Mouse (Mus musculus): Measurements from ENCODE around the gene Edn1. TPM values are rescaled to one million over a fixed set of nuclear protein-coding genes. Genes with fewer than 3 reads are reported as not detected.

The Edn1 gene
- polyA plus RNA-seq, 1 experiment from 2014 or later = 8.2 TPM

DNA sequence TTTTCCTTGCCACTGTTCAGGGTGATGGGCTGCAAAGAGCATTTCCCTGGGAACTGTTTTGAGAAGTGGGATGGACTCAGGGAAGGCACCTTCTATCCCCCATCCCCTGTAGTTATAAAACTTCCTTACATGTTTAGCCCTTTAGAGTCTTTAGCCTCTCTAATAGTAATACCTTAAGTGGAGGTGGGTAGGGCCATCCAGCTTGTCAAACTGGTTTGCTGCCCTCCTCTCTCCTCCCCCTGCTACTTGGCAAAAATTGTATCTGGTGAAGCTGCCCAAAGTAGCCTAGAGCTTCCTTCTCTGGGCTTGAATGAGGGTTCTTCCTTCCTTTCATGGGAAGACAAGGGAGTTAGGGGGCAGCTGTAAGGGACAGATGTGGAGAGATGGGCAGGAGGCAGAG lies 2.5 kb upstream of the Edn1 start:
- Histone ChIP-seq H3K9me3 (replicated peaks) (no peaks in the 10 kb centered on the region), H3K4me1 (replicated peaks) (peaks cover 45% of the 10 kb centered on the region), H3K9ac (no peak overlapping the region), H3K4me2 (no peak overlapping the region), H3K4me3 (no peak overlapping the region), H3K27me3 (no peaks in the 10 kb centered on the region), H3K27ac (peak overlapping the region; percentile 77), H3K36me3 (no peaks in the 10 kb centered on the region)
- no peak for ATAC-seq (replicated peaks; ENCODE audit: insufficient number of reproducible peaks, insufficient read depth, low FRiP score, low read depth)

DNA sequence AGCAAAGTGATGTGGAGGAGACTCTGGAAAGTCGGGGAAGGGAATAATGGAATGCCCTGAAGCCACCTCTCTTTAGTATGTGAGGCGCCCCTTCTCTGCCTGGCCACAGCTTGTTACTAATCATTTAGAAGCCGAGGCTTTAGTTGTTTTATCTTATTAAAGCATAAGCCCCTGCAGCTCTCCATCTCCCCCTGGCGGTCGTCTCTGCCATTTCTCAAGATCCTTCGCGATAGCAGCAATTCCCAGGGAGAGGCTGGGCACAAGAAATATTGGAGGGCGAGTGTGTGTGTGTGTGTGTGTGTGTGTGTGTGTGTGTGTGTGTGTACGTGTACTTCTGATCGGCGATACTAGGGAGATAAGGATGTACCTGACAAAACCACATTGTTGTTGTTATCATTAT lies 709 bp upstream of the Edn1 start:
- H3K9ac ChIP-seq = peak overlapping the region; percentile 60; the same call in 1 of the 2 replicates
- no peak for ATAC-seq (replicated peaks; ENCODE audit: insufficient number of reproducible peaks, insufficient read depth, low FRiP score, low read depth)

DNA sequence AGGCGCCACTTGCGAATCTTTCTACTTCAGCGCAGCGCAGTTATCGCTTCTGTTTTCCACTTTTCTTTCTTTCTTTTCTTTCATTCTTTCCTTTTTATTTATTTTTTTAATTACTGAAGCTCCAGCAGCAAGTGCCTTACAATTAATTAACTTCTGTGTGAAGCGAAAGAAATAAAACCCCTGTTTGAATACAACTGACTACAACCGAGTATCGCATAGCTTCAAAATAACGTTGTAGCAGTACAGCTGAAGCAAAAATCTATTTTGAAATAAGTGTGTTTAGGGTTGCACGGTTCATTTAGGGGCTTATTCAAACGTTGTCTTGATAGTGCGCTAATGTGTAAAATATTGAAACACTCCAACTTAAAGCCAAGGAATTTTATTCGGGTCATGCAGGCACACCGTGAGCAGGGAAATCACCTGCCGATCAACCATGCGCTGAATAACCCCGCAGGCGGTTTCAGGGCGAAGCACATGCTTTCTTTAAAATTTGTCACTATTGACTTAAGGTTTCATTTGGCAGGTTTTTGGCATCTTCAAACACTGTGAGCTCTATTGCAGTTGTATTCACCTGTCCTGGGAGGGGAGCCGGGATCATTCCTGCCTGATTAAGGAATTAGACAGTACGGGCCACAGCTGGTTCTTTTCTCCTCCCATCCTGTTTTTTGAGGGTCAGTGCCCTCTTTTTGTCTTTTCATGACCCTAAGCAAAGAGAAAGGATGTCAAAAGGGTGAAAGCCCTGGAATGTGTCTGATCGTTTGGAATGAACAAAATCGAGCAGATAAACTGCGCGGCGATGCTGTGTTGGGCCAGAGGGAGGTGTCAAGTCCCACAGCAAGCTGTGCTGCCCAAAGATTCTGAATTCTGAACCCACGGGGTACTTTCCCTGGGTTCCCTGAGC lies 935 bp downstream of the Edn1 start:
- Histone ChIP-seq H3K4me2 (peak overlapping the region; percentile 72), H3K9me3 (replicated peaks) (no peaks in the 10 kb centered on the region), H3K4me1 (replicated peaks) (peaks cover 48% of the 10 kb centered on the region), H3K36me3 (peaks cover 17% of the 10 kb centered on the region; the same call in 1 of the 2 replicates), H3K4me3 (peak overlapping the region; percentile 58), H3K27ac (peak overlapping the region; percentile 77), H3K27me3 (no peaks in the 10 kb centered on the region), H3K9ac (peak overlapping the region; percentile 60)
- 14% methylated on average over 27 of the region's 27 CpGs for WGBS
- no peak for ATAC-seq (replicated peaks; ENCODE audit: insufficient number of reproducible peaks, insufficient read depth, low FRiP score, low read depth)

More for the DNA sequence above, 709 bp upstream of the Edn1 start:
- no peaks in the 10 kb centered on the region for H3K27me3 ChIP-seq
- H3K4me1 ChIP-seq (replicated peaks) = peaks cover 52% of the 10 kb centered on the region
- peak overlapping the region; percentile 77 for H3K27ac ChIP-seq
- 5% methylated on average over 11 of the region's 11 CpGs for WGBS
- peak overlapping the region; percentile 72 for H3K4me2 ChIP-seq
- peaks cover 5% of the 10 kb centered on the region; the same call in 1 of the 2 replicates for H3K36me3 ChIP-seq
- no peaks in the 10 kb centered on the region for H3K9me3 ChIP-seq (replicated peaks)
- peak overlapping the region; percentile 58 for H3K4me3 ChIP-seq

DNA sequence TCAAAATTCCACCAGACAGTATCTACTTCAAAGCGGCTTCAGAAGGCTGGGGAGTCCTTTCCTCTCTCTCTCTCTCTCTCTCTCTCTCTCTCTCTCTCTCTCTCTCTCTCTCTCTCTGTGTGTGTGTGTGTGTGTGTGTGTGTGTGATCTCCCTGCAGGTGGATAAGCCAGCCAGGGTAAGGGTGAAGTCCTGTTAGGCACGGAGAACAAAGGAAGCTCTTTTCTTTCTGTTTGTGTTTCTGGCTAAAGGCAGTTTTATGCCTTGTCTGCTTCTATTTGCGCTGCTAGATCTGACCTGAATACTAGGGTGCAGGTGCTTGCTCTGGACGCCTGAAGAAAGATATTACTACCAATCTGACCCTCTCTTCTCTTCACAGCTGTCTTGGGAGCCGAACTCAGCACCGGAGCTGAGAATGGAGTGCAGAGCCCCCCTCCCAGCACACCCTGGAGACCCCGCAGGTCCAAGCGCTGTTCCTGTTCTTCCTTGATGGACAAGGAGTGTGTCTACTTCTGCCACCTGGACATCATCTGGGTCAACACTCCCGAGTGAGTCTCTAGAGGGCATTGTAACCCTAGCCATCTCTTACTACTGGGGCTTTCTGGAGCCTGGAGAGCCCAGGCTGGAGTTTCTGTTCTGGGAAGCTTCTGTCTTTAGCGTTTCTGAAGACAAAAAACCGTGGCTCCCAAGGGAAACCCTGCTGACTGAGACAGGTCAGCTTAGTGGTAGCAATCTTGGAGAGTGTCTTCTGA lies 2.1 kb downstream of the Edn1 start:
- Histone ChIP-seq H3K9me3 (replicated peaks) (no peaks in the 10 kb centered on the region), H3K4me3 (peak overlapping the region; percentile 58), H3K27me3 (no peaks in the 10 kb centered on the region), H3K4me2 (peak overlapping the region; percentile 72), H3K4me1 (replicated peaks) (peaks cover 45% of the 10 kb centered on the region), H3K27ac (peak overlapping the region; percentile 26; the same call in 1 of the 2 replicates), H3K36me3 (peaks cover 17% of the 10 kb centered on the region; the same call in 1 of the 2 replicates), H3K9ac (peak overlapping the region; percentile 60; the same call in 1 of the 2 replicates)
- 34% methylated on average over 11 of the region's 11 CpGs for WGBS
- no peak; the same call in 1 of the 2 replicates for ATAC-seq (replicated peaks; ENCODE audit: insufficient number of reproducible peaks, insufficient read depth, low FRiP score, low read depth)

DNA sequence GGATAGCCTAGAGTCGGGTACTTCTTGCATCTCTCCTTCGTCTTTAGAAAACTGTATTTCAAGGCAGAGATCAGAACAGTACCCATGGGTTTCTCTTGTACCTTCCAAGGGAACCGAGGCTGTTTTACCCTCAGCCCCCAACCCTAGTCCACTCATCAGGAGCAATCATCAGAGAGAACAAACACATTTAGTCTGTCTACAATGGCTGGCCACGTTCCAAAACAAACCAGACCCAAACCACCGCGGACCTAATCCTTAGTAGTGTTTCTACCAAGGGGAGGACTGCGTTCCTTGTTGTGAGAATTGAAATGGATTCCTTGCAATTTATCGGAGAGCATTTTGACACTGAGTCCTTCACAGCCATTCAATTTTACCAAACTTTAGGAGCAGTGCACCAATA lies 2.9 kb downstream of the Edn1 start:
- 51% methylated on average over 8 of the region's 8 CpGs for WGBS
- Histone ChIP-seq H3K9ac (no peak overlapping the region), H3K27ac (0 out of 2 replicates have a peak overlapping the region, but pooled peaks have one; percentile 26), H3K4me2 (peak overlapping the region; percentile 72), H3K27me3 (no peaks in the 10 kb centered on the region), H3K4me1 (replicated peaks) (peaks cover 38% of the 10 kb centered on the region), H3K36me3 (peaks cover 17% of the 10 kb centered on the region; the same call in 1 of the 2 replicates), H3K9me3 (replicated peaks) (no peaks in the 10 kb centered on the region), H3K4me3 (peak overlapping the region; percentile 58)
- no peak for ATAC-seq (replicated peaks; ENCODE audit: insufficient number of reproducible peaks, insufficient read depth, low FRiP score, low read depth)

DNA sequence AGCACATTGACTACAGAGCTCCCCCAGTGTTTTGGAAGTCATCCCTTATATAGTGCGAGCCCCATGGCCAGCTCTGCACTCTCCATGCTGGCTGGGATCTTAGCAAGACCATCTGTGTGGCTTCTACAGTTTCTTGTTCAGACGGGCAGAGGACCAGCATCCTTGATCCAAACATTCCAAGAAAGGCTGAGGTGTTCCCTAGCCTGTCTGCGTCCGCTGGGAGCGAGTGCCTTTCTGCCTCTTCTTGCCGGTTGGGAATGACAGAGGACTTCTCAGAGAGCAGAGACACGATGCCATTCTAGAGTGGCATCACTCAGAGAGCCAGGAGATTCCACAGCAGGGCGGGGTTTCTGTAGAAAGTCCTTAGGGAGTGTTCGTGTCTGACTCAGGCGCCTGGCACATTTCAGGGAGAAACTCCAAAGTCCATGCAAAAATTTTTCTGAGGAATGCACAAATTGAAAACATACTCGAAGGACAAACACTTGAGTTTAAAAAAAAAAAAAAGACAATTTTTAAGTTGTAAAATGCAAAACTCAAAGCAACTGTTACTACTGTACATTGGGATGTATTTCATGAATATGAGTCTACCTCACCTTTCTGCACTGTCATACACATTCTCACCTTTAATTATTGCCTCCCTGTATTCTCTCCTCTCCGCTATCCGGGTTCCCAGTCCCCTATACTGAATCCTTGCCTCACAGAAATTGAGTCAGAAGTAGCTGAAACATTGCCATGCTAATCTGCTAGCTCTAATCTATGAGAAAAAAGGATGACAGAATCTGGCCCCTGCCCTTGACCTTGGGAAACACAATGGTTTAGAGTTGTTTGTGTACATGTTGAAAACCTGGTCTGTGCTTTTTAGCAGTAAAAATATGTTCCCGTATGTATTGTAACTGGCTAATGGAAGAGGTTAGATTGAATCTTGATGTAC lies 5.9 kb downstream of the Edn1 start:
- Histone ChIP-seq H3K27ac (no peak overlapping the region), H3K27me3 (no peaks in the 10 kb centered on the region), H3K4me2 (no peak overlapping the region), H3K4me3 (no peak overlapping the region), H3K36me3 (peaks cover 17% of the 10 kb centered on the region; the same call in 1 of the 2 replicates), H3K4me1 (replicated peaks) (peaks cover 27% of the 10 kb centered on the region), H3K9me3 (replicated peaks) (no peaks in the 10 kb centered on the region), H3K9ac (no peak overlapping the region)
- WGBS = 68% methylated on average over 14 of the region's 14 CpGs
- no peak for ATAC-seq (replicated peaks; ENCODE audit: insufficient number of reproducible peaks, insufficient read depth, low FRiP score, low read depth)

DNA sequence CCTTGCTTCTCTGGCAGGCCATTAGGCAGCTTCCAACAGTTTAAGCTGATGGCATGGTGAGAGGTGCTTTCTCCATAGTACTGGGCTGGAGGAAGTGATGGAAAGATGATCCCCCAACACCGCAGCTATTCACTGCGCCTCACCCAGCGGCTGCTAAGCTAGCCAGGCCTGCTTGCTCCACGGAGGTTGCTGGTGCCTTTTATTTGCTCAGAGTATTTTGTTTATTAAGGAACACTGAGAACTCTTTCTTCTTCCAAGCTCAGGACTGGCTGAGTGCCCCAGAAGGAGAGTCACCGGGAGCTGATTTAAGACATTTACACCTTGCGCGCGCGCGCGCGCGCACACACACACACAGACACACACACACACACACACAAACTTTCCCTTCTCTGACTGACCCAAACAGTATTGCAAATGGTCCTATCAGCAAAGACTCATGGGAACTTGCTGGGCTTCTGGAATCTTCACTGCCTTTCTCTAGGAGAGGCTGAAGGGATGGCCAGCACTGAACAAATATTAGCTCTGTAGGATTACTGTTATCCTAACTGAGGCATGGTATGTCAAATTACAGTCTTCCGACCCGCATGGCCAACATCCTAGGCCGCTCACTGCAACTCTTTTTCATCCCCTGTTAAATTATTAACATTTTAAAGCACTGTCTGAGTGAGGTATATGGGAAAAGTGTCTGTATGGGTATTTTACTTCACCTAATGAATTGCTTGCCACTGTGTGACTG lies 7.3 kb downstream of the Edn1 start:
- Histone ChIP-seq H3K4me2 (no peak overlapping the region), H3K9ac (no peak overlapping the region), H3K9me3 (replicated peaks) (no peaks in the 10 kb centered on the region), H3K27ac (no peak overlapping the region), H3K4me1 (replicated peaks) (peaks cover 14% of the 10 kb centered on the region), H3K27me3 (no peaks in the 10 kb centered on the region), H3K36me3 (peaks cover 17% of the 10 kb centered on the region; the same call in 1 of the 2 replicates), H3K4me3 (no peak overlapping the region)
- ATAC-seq (replicated peaks; ENCODE audit: insufficient number of reproducible peaks, insufficient read depth, low FRiP score, low read depth) = no peak
- WGBS = 80% methylated on average over 16 of the region's 16 CpGs

DNA sequence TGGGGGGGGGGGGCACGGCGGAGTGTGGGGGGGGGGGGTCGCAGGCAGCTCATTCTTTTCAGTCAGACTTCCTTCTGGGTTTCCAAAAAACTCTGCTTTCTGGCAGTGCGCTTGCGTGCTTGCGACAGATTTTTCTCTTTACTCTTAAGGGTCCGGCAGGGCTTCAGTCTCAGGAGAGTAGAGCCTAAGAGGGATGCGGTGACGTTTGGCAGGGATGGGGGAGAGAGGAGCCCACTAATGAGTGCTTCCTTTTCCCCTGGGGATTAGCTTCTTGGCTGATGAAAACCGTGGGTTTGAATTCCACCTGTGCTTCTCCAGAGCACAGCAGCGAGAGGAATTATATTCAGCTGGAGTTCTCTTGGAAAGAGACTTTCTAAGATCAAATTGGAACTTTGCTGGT lies 8.5 kb downstream of the Edn1 start:
- peaks cover 5% of the 10 kb centered on the region; the same call in 1 of the 2 replicates for H3K4me1 ChIP-seq (replicated peaks)
- ATAC-seq (replicated peaks; ENCODE audit: insufficient number of reproducible peaks, insufficient read depth, low FRiP score, low read depth) = 0 out of 2 replicates have a peak, but pooled peaks have one; percentile 35
- 0 out of 2 replicates have a peak overlapping the region, but pooled peaks have one; percentile 15 for H3K4me2 ChIP-seq
- WGBS = 40% methylated on average over 11 of the region's 11 CpGs
- H3K4me3 ChIP-seq = no peak overlapping the region
- no peaks in the 10 kb centered on the region for H3K9me3 ChIP-seq (replicated peaks)
- no peak overlapping the region for H3K9ac ChIP-seq
- H3K27ac ChIP-seq = no peak overlapping the region
- no peaks in the 10 kb centered on the region for H3K27me3 ChIP-seq
- H3K36me3 ChIP-seq = peaks cover 17% of the 10 kb centered on the region; the same call in 1 of the 2 replicates

DNA sequence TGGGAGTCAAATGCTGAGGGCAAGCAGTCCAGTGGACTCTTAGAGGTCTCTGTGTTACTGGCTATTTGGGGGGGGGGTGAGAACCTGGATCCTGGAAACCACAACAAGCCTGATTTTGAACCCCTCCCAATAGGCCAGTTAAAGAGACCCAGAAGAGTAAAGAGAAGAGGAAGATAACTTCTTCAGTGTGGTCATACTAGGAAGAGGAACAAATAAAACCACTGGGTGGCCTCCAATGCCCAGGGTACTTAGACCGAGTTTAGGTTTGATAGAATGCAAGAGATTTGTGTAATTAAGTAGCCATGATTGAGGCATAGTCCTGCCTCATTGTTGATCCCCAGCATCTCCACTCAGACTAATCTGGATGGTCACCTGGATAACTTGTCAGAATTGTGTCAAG lies 14.4 kb downstream of the Edn1 start:
- H3K36me3 ChIP-seq = no peaks in the 10 kb centered on the region
- H3K27me3 ChIP-seq = no peaks in the 10 kb centered on the region
- no peak overlapping the region for H3K9ac ChIP-seq
- H3K4me1 ChIP-seq (replicated peaks) = no peaks in the 10 kb centered on the region
- H3K27ac ChIP-seq = no peak overlapping the region
- no peaks in the 10 kb centered on the region for H3K9me3 ChIP-seq (replicated peaks)
- WGBS = 51% methylated on average over 1 of the region's 1 CpGs
- ATAC-seq (replicated peaks; ENCODE audit: insufficient number of reproducible peaks, insufficient read depth, low FRiP score, low read depth) = no peak
- H3K4me3 ChIP-seq = no peak overlapping the region
- no peak overlapping the region for H3K4me2 ChIP-seq

DNA sequence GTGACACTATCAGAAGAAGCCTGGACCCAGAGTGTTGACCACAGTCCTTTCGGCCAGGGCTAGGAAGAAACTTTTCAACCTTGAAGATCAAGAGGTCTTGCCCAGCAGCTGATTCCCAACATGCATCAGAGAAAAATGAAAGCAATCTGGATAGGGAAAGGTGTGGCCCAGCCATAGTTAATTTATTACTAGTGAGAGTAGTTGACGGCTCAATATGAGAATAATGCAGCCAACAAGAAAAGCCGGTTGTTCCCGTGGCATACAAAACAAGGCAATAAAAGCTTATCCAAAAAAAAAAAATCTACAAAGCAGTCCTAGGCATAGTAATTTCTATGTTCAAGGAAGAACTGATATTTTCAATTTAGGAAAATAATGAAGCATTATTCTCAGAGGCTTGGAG lies 16.5 kb downstream of the Edn1 start:
- H3K9ac ChIP-seq = no peak overlapping the region
- ATAC-seq (replicated peaks; ENCODE audit: insufficient number of reproducible peaks, insufficient read depth, low FRiP score, low read depth) = no peak
- no peaks in the 10 kb centered on the region for H3K27me3 ChIP-seq
- H3K4me1 ChIP-seq (replicated peaks) = no peaks in the 10 kb centered on the region; the same call in 1 of the 2 replicates
- no peak overlapping the region for H3K4me2 ChIP-seq
- WGBS = 85% methylated on average over 4 of the region's 4 CpGs
- H3K27ac ChIP-seq = no peak overlapping the region
- no peaks in the 10 kb centered on the region for H3K9me3 ChIP-seq (replicated peaks)
- H3K4me3 ChIP-seq = no peak overlapping the region
- no peaks in the 10 kb centered on the region for H3K36me3 ChIP-seq
